Mouse (Mus musculus): ENCODE measurements around the gene Gm7075. TPM values are rescaled to one million over a fixed set of nuclear protein-coding genes. Genes with fewer than 3 reads are reported as not detected.
A peak's percentile ranks its signal among the peaks of the same experiment; 100 is the strongest.

Gene Gm7075
- polyA plus RNA-seq, 1 experiment from 2014 or later, result not detected

DNA sequence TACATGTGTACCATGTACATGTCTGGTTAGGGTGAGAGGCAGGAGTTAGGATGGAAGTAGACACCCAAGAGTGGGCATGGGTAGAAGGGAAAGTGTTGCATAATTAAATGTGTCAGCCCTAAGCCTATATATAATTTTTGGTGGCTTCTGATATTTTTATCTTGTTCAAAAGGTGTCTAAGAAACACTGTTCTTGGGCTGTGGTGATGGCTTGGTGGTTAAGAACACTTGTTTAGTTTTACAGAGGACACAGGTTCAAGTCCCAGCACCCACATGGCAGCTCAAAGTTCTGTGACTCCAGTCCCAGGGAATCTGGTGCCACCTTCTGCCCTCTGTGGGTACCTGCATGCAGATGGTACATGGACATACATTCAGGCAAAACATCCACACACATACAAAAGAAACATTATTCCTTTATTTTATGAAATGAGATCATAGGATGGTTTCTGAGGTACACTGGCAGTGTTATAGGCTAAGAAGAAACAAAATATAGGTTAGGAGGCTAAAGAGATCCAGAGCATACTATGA is 17.2 kb upstream of the Gm7075 start:
- no peak overlapping the region for H3K4me2 ChIP-seq (replicated peaks; ENCODE audit: low read depth, low read length)
- H3K9ac ChIP-seq (ENCODE audit: low read depth, low read length), result no peak overlapping the region
- ATAC-seq (ENCODE audit: low FRiP score, low TSS enrichment), result no peak
- no peaks in the 10 kb centered on the region for H3K9me3 ChIP-seq (ENCODE audit: control insufficient read depth, low read length)
- H3K27ac ChIP-seq (ENCODE audit: low read depth, low read length), result no peak overlapping the region
- no peaks in the 10 kb centered on the region for H3K27me3 ChIP-seq (ENCODE audit: control insufficient read depth, insufficient read depth, low read length)
- no peak overlapping the region for H3K4me3 ChIP-seq (ENCODE audit: low read length)
- H3K36me3 ChIP-seq (ENCODE audit: control insufficient read depth, insufficient read depth, low read length), result no peaks in the 10 kb centered on the region
- H3K4me1 ChIP-seq (ENCODE audit: control insufficient read depth, insufficient read depth, low read length), result no peaks in the 10 kb centered on the region

DNA sequence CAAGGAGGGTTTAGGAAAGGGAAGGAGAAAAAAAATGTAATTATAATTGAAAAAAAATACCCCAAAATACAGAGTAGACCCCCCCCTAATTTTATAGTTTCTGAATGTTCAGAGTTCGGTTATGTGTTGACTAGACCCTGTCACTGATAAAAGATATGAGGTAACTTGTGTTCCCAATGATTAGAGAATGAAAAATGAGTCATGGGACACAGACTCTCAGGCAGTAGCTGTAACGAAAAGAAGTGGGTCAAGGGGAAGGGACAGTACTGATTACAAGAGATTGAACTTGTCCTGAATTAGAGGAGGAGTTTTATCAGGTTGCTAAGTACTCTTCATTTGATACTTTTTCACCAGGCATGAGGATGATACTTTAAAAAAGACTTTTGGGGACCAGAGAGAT is 11.3 kb upstream of the Gm7075 start:
- no peak for ATAC-seq (ENCODE audit: low FRiP score, low TSS enrichment)
- Histone ChIP-seq H3K36me3 (ENCODE audit: control insufficient read depth, insufficient read depth, low read length) (no peaks in the 10 kb centered on the region), H3K9me3 (ENCODE audit: control insufficient read depth, low read length) (no peaks in the 10 kb centered on the region), H3K9ac (ENCODE audit: low read depth, low read length) (no peak overlapping the region), H3K4me2 (replicated peaks; ENCODE audit: low read depth, low read length) (no peak overlapping the region), H3K27me3 (ENCODE audit: control insufficient read depth, insufficient read depth, low read length) (no peaks in the 10 kb centered on the region), H3K27ac (ENCODE audit: low read depth, low read length) (no peak overlapping the region), H3K4me3 (ENCODE audit: low read length) (no peak overlapping the region), H3K4me1 (ENCODE audit: control insufficient read depth, insufficient read depth, low read length) (no peaks in the 10 kb centered on the region)
- WGBS, result 74% methylated on average over 2 of the region's 2 CpGs

DNA sequence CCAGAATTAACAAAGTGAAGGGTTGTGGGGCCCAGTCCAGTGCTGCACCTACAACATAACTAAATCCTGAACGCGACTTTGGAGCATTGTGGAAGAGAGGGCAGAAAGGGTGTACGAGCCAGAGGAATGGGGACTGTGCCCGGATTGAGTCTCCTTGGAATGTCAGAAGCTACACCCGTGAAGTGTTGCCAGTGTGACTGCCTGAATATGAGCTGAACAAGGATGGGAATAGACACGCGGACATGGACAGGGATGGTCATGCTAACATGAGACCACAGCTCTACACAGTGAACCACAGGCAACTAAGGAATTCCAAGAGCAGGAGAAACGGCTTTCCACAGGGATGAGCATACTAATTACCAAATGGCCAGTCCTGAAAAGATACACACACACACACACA is 10.5 kb upstream of the Gm7075 start:
- WGBS, result 92% methylated on average over 8 of the region's 8 CpGs
- H3K4me2 ChIP-seq (replicated peaks; ENCODE audit: low read depth, low read length), result no peak overlapping the region
- no peak overlapping the region for H3K27ac ChIP-seq (ENCODE audit: low read depth, low read length)
- H3K9ac ChIP-seq (ENCODE audit: low read depth, low read length), result no peak overlapping the region
- H3K9me3 ChIP-seq (ENCODE audit: control insufficient read depth, low read length), result no peaks in the 10 kb centered on the region
- ATAC-seq (ENCODE audit: low FRiP score, low TSS enrichment), result no peak
- H3K36me3 ChIP-seq (ENCODE audit: control insufficient read depth, insufficient read depth, low read length), result no peaks in the 10 kb centered on the region
- H3K4me3 ChIP-seq (ENCODE audit: low read length), result no peak overlapping the region
- no peaks in the 10 kb centered on the region for H3K27me3 ChIP-seq (ENCODE audit: control insufficient read depth, insufficient read depth, low read length)
- no peaks in the 10 kb centered on the region for H3K4me1 ChIP-seq (ENCODE audit: control insufficient read depth, insufficient read depth, low read length)

DNA sequence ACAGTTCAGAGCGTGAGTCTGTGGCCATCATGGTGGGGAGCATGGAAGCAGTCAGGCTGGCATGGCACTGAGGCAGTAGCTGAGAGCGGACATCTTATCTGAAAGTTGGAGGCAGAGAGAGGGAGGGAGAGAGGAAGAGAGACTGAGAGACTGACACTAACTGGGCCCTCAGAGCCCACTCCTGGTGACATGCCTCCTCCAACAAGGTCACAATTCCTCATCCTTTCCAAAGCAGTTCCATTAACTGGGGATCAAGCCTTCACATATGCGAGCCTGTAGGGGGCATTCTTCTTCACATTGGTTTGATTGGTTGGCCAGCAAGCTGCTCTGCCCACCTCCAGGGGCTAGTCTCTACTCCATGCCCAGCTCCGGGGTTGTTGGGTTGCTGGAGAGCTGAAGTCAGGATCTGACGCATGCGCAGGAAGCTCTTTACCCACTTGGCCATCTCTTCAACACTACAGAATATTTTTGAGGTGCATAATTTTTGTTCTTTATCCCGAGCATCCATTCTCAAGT is 9.7 kb upstream of the Gm7075 start:
- H3K36me3 ChIP-seq (ENCODE audit: control insufficient read depth, insufficient read depth, low read length), result no peaks in the 10 kb centered on the region
- H3K9ac ChIP-seq (ENCODE audit: low read depth, low read length), result no peak overlapping the region
- WGBS, result 91% methylated on average over 7 of the region's 7 CpGs
- H3K4me2 ChIP-seq (replicated peaks; ENCODE audit: low read depth, low read length), result no peak overlapping the region
- no peaks in the 10 kb centered on the region for H3K9me3 ChIP-seq (ENCODE audit: control insufficient read depth, low read length)
- H3K4me1 ChIP-seq (ENCODE audit: control insufficient read depth, insufficient read depth, low read length), result no peaks in the 10 kb centered on the region
- no peak overlapping the region for H3K4me3 ChIP-seq (ENCODE audit: low read length)
- no peak overlapping the region for H3K27ac ChIP-seq (ENCODE audit: low read depth, low read length)
- no peaks in the 10 kb centered on the region for H3K27me3 ChIP-seq (ENCODE audit: control insufficient read depth, insufficient read depth, low read length)
- no peak for ATAC-seq (ENCODE audit: low FRiP score, low TSS enrichment)

DNA sequence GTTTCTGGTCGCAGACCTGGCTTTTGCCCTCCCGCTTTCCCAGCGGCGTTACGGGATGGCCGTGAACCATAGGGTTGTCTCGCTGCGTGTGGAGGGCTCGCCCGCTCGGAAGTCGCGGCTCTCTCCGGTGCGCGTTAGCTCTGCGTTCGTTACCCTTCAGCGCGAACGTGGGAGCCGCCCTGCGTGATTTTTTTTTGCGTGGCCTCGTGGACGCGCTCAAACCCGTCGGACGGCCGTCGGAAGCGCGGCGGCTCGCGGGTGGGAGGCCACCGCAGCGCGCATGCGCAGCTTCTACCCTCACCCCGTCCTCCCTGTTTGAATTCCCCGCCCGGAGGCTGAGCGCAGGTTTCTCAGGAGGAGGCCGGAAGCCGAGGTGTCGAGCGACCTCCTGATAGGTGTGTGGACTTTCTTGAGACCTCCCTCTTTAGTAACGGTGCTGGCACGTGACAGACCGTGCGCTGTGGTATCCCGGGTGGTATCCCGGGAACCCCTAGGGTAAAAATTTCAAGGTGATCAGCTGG is 8.3 kb upstream of the Gm7075 start, which contains the start of gene Ctnna3:
TSS of gene Ctnna3 (plus strand) at position 314 of the 521 bp plus-strand sequence.
- ATAC-seq (ENCODE audit: low FRiP score, low TSS enrichment), result peak; percentile 96
- Histone ChIP-seq H3K27me3 (ENCODE audit: control insufficient read depth, insufficient read depth, low read length) (no peaks in the 10 kb centered on the region), H3K9me3 (ENCODE audit: control insufficient read depth, low read length) (no peaks in the 10 kb centered on the region), H3K4me2 (replicated peaks; ENCODE audit: low read depth, low read length) (peak within 1 kb of the TSS; percentile 71), H3K4me1 (ENCODE audit: control insufficient read depth, insufficient read depth, low read length) (no peaks in the 10 kb centered on the region), H3K9ac (ENCODE audit: low read depth, low read length) (peak within 1 kb of the TSS; percentile 75), H3K36me3 (ENCODE audit: control insufficient read depth, insufficient read depth, low read length) (no peaks in the 10 kb centered on the region), H3K27ac (ENCODE audit: low read depth, low read length) (peak within 1 kb of the TSS; percentile 73), H3K4me3 (ENCODE audit: low read length) (peak within 1 kb of the TSS; percentile 72)
- WGBS, result under 1% methylated on average over 52 of the region's 55 CpGs

DNA sequence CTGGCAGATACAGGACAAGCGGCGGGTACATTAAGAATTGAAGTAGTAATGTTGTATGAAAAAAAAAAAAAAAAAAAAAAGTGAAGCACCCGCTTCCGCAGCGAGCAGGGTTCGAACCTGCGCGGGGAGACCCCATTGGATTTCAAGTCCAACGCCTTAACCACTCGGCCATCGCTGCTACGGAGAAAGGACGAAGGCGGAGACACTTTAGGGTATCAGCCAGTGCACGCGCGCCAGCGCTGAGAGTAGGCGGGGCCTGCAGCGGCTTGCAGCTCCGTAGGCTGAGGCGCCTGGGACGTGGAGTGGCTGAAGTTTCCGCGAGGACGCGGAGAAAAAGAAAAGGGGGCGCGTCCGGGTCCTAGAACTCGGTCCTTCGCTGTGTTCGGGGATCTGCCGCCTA is 7.8 kb upstream of the Gm7075 start:
- WGBS, result under 1% methylated on average over 34 of the region's 34 CpGs
- Histone ChIP-seq H3K27ac (ENCODE audit: low read depth, low read length) (peak overlapping the region; percentile 73), H3K9me3 (ENCODE audit: control insufficient read depth, low read length) (no peaks in the 10 kb centered on the region), H3K4me3 (ENCODE audit: low read length) (peak overlapping the region; percentile 72), H3K4me2 (replicated peaks; ENCODE audit: low read depth, low read length) (peak overlapping the region; percentile 71), H3K9ac (ENCODE audit: low read depth, low read length) (peak overlapping the region; percentile 75), H3K27me3 (ENCODE audit: control insufficient read depth, insufficient read depth, low read length) (no peaks in the 10 kb centered on the region), H3K36me3 (ENCODE audit: control insufficient read depth, insufficient read depth, low read length) (no peaks in the 10 kb centered on the region), H3K4me1 (ENCODE audit: control insufficient read depth, insufficient read depth, low read length) (no peaks in the 10 kb centered on the region)
- peak; percentile 94 for ATAC-seq (ENCODE audit: low FRiP score, low TSS enrichment)

DNA sequence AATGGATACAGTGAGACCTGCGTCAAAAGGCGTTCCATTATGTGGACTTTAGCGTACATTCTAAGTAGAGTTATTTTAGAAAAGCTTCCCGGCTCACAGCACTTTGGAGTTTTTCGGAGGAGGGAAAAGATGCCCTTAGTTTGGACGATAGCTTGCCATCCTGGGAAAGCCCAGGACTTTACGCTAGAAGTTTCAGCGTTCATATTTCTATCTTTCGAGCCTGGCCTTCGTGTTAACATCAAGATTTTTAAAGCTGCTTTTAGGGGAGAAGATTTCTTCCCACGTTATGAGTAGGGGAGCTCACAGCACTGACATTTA is 7.4 kb upstream of the Gm7075 start:
- no peaks in the 10 kb centered on the region for H3K9me3 ChIP-seq (ENCODE audit: control insufficient read depth, low read length)
- peak overlapping the region; percentile 72 for H3K4me3 ChIP-seq (ENCODE audit: low read length)
- no peak for ATAC-seq (ENCODE audit: low FRiP score, low TSS enrichment)
- H3K4me2 ChIP-seq (replicated peaks; ENCODE audit: low read depth, low read length), result peak overlapping the region; percentile 71
- no peaks in the 10 kb centered on the region for H3K4me1 ChIP-seq (ENCODE audit: control insufficient read depth, insufficient read depth, low read length)
- H3K27me3 ChIP-seq (ENCODE audit: control insufficient read depth, insufficient read depth, low read length), result no peaks in the 10 kb centered on the region
- H3K27ac ChIP-seq (ENCODE audit: low read depth, low read length), result no peak overlapping the region
- 1% methylated on average over 11 of the region's 11 CpGs for WGBS
- H3K36me3 ChIP-seq (ENCODE audit: control insufficient read depth, insufficient read depth, low read length), result no peaks in the 10 kb centered on the region
- H3K9ac ChIP-seq (ENCODE audit: low read depth, low read length), result peak overlapping the region; percentile 58

DNA sequence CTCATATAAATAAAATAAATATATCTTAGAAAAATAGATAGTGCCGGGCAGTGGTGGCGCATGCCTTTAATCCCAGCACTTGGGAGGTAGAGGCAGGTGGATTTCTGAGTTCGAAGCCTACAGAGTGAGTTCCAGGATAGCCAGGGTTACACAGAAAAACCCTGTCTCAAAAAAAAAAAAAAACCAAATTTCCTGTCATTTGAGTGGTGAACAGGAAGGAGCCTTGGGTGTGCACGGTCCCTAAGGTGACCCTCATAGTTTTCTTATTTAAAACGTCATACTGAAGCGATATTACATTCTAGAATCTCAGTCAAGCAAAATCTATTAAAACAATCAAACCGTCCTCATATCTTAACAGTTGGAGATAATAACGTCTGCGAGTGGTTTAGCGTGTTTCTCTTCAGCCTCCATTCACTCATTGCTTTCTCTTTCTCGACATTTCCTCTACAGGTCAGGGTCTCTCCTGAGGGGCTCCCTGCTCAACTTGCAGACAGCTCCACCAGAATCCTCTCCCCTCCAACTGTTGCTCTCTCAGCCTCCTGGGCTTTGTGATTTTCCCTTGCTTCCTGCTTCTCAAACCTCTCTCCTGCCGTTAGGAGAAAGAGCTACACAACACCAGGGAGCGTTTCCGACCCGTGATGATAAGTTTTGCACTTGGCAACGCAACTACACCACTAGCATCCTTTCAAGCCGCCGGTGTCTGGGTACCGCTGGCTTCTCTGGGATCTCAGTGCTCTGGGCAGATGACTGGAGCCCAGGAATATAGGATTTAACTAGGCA is 6.8 kb upstream of the Gm7075 start:
- Histone ChIP-seq H3K9me3 (ENCODE audit: control insufficient read depth, low read length) (no peaks in the 10 kb centered on the region), H3K4me3 (ENCODE audit: low read length) (peak overlapping the region; percentile 72), H3K4me2 (replicated peaks; ENCODE audit: low read depth, low read length) (peak overlapping the region; percentile 71), H3K4me1 (ENCODE audit: control insufficient read depth, insufficient read depth, low read length) (no peaks in the 10 kb centered on the region), H3K27me3 (ENCODE audit: control insufficient read depth, insufficient read depth, low read length) (no peaks in the 10 kb centered on the region), H3K9ac (ENCODE audit: low read depth, low read length) (peak overlapping the region; percentile 58), H3K36me3 (ENCODE audit: control insufficient read depth, insufficient read depth, low read length) (no peaks in the 10 kb centered on the region), H3K27ac (ENCODE audit: low read depth, low read length) (no peak overlapping the region)
- 22% methylated on average over 19 of the region's 19 CpGs for WGBS
- ATAC-seq (ENCODE audit: low FRiP score, low TSS enrichment), result no peak

DNA sequence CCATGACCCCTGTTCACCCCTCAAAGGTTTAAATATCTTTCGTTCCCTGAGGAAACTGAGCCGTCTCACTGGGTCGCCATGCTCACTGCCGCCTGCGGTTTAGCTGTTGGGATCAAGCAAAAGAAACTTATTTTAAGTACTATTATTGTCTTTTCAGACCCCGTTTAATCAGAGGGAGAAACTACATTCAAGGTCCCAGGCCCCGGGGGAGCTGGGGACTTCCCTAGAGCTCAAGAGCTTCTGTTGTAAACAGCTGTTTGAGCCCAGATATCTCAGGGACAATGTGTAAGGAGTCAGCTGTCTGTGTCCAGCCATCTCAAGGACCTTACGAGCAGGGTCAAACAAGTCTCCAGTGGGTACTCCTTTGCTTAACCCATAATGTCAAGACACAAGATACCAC is 5.6 kb upstream of the Gm7075 start:
- Histone ChIP-seq H3K27ac (ENCODE audit: low read depth, low read length) (no peak overlapping the region), H3K27me3 (ENCODE audit: control insufficient read depth, insufficient read depth, low read length) (no peaks in the 10 kb centered on the region), H3K9ac (ENCODE audit: low read depth, low read length) (no peak overlapping the region), H3K4me2 (replicated peaks; ENCODE audit: low read depth, low read length) (no peak overlapping the region), H3K4me1 (ENCODE audit: control insufficient read depth, insufficient read depth, low read length) (no peaks in the 10 kb centered on the region), H3K4me3 (ENCODE audit: low read length) (no peak overlapping the region), H3K36me3 (ENCODE audit: control insufficient read depth, insufficient read depth, low read length) (no peaks in the 10 kb centered on the region), H3K9me3 (ENCODE audit: control insufficient read depth, low read length) (no peaks in the 10 kb centered on the region)
- no peak for ATAC-seq (ENCODE audit: low FRiP score, low TSS enrichment)
- WGBS, result 70% methylated on average over 8 of the region's 8 CpGs
